Mouse (Mus musculus): ENCODE data around the gene Hpf1. TPM values are rescaled to one million over a fixed set of nuclear protein-coding genes. Genes with fewer than 3 reads are reported as not detected.

Hpf1 gene
- total and polyA plus RNA-seq, 3 experiments = 73.2 to 83.5 TPM; not detected in 1

GRCm38 (mm10) chr8:60859605-60860004, 30.6 kb upstream of the Hpf1 start (continued):
- no peak for TF ChIP-seq NELFE (IDR thresholded peaks at IDR 0.05; ENCODE audit: low read depth, low read length)
- no peak for TF ChIP-seq CHD1 (IDR thresholded peaks at IDR 0.05; ENCODE audit: low read depth, low read length)
- TF ChIP-seq CHD2 (IDR thresholded peaks at IDR 0.05; ENCODE audit: low read length) = peak; percentile 68
- TF ChIP-seq EP300 (IDR thresholded peaks at IDR 0.05; ENCODE audit: low read depth in 1 of 2, low read length in 2 of 2) = peak; percentile 87 to 93
- TF ChIP-seq SMC3 (IDR thresholded peaks at IDR 0.05; ENCODE audit: low read depth, low read length) = no peak
- peak; percentile 100 for TF ChIP-seq ETS1 (IDR thresholded peaks at IDR 0.05; ENCODE audit: low read depth, low read length)
- no peak for TF ChIP-seq MAZ (IDR thresholded peaks at IDR 0.05; ENCODE audit: low read depth, low read length)
- no peak for TF ChIP-seq NRF1 (IDR thresholded peaks at IDR 0.05; ENCODE audit: insufficient read depth, low read depth, low read length, poor library complexity, severe bottlenecking)
- peak; percentile 76 for TF ChIP-seq TCF12 (IDR thresholded peaks at IDR 0.05; ENCODE audit: low read depth, low read length)
- no peak for TF ChIP-seq KAT2A (conservative IDR thresholded peaks at IDR 0.05; ENCODE audit: low read depth, low read length)
- TF ChIP-seq GABPA (IDR thresholded peaks at IDR 0.05; ENCODE audit: low read depth, low read length) = peak; percentile 96

- Histone ChIP-seq H3K79me2 (ENCODE audit: control insufficient read depth, insufficient read depth, low read length, poor library complexity) (no peaks in the 10 kb centered on the region), H3K27me3 (ENCODE audit: control insufficient read depth in 1 of 2, insufficient read depth in 2 of 2, low read length in 2 of 2) (no peaks in the 10 kb centered on the region; a peak in 1 of 4 replicates), H3K36me3 (ENCODE audit: control insufficient read depth in 1 of 2, insufficient read depth in 2 of 2, low read length in 2 of 2) (peaks cover 0 to 12% of the 10 kb centered on the region in 2 experiments; a peak in 2 of 4 replicates), H3K9me3 (replicated peaks; ENCODE audit: insufficient read depth, low read length) (no peaks in the 10 kb centered on the region), H3K4me3 (ENCODE audit: control insufficient read depth in 1 of 2, insufficient read depth in 1 of 2, low read depth in 2 of 2, low read length in 2 of 2) (no peak overlapping the region), H3K4me1 (ENCODE audit: control insufficient read depth in 1 of 2, insufficient read depth in 2 of 2, low read length in 2 of 2) (peaks cover 0 to 9% of the 10 kb centered on the region in 2 experiments; a peak in 2 of 4 replicates), H3K9ac (ENCODE audit: control insufficient read depth, low read depth, low read length, poor library complexity, severe bottlenecking) (no peak overlapping the region), H3K27ac (ENCODE audit: control insufficient read depth, low read depth, low read length) (no peak overlapping the region)
- DNase-seq (ENCODE audit: low read depth, low spot score) = no peak
- no peak for TF ChIP-seq GABPA (IDR thresholded peaks at IDR 0.05; ENCODE audit: low read depth, low read length)
- TF ChIP-seq JUND (IDR thresholded peaks at IDR 0.05; ENCODE audit: low read depth, low read length) = no peak
- TF ChIP-seq CHD1 (IDR thresholded peaks at IDR 0.05; ENCODE audit: low read depth, low read length) = no peak
- no peak for TF ChIP-seq MAZ (IDR thresholded peaks at IDR 0.05; ENCODE audit: low read depth, low read length)
- no peak for TF ChIP-seq MAX (IDR thresholded peaks at IDR 0.05; ENCODE audit: low read length)
- no peak for TF ChIP-seq POLR2AphosphoS5 (IDR thresholded peaks at IDR 0.05; ENCODE audit: borderline replicate concordance, low read depth, low read length)
- no peak for TF ChIP-seq TBP (IDR thresholded peaks at IDR 0.05; ENCODE audit: low read depth, low read length)
- no peak for TF ChIP-seq SMC3 (IDR thresholded peaks at IDR 0.05; ENCODE audit: low read depth, low read length)
- TF ChIP-seq MAFK (IDR thresholded peaks at IDR 0.05; ENCODE audit: borderline replicate concordance, low read depth, low read length) = no peak
- no peak for TF ChIP-seq CTCF (IDR thresholded peaks at IDR 0.05 in 2 of 3, conservative IDR thresholded peaks at IDR 0.05 in 1 of 3; ENCODE audit: control insufficient read depth in 1 of 3, insufficient read depth in 1 of 3, low read depth in 2 of 3, low read length in 3 of 3, poor library complexity in 1 of 3, severe bottlenecking in 1 of 3)
- no peak for TF ChIP-seq EP300 (IDR thresholded peaks at IDR 0.05; ENCODE audit: low read depth in 1 of 2, low read length in 2 of 2)
- TF ChIP-seq USF1 (IDR thresholded peaks at IDR 0.05; ENCODE audit: low read depth, low read length) = no peak
- no peak for TF ChIP-seq GATA1 (IDR thresholded peaks at IDR 0.05; ENCODE audit: low read depth, low read length)
Observed at GRCm38 (mm10) chr8:60860749-60861148, 29.5 kb upstream of the Hpf1 start.
